Mouse (Mus musculus) heart, adult 2 months (tissue): Measurements from ENCODE around the gene Clasp1.

Experiments used
- CTCF ChIP-seq: fragments of 200-600 bp; IDR thresholded peaks from 2 replicates; pipeline ENCODE4 v1.8.1; 2022; ENCODE audit warnings: antibody characterized with exemption, mild to moderate bottlenecking, moderate library complexity
- POLR2A ChIP-seq: fragments of 200-500 bp; IDR thresholded peaks from 2 replicates; pipeline ENCODE4 v1.6.1; 2011; ENCODE audit warnings: mild to moderate bottlenecking, low read depth, low read length, control low read depth; ENCODE audit not compliant: insufficient read depth

DNA sequence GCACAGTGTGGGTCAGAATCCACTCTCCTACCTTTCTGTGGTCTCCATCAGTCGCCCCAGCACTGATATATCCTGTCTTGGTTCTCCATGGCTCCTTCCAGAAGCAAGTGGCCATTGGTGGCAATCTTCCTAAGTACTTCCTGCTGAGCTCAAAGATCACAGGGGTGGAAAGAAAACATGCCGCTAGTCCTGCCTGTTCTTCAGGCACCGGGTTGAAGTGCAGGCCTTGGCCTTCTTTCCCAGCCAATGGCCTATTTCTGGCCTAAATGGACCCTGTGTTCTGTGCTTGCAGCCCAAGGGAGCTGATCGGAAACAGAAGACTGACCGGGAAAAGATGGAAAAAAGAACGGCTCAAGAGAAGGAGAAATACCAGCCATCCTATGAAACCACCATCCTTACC is 269.9 kb downstream of the Clasp1 start:
- TF ChIP-seq POLR2A (no peak), CTCF (no peak)
